Mouse (Mus musculus) T-cell, adult 2 months (primary cell): Measurements from ENCODE around the gene Pde6d.
"Not testable (repeated sequence)": the region's sequence is repeated elsewhere in the genome, so short reads cannot be mapped to it uniquely, and the experiment has no call there.

Experiments
- DNase-seq: peaks from one replicate; pipeline ENCODE4 v3.0.0; 2022; ENCODE audit warnings: low spot score

Pde6d gene

GRCm38 (mm10) chr1:86526116-86526788, 56.2 kb downstream of the Pde6d start, which contains the start of gene Ptma:
TSS of gene Ptma (plus strand) at chr1:86526726.
- peak; percentile 100 for DNase-seq

- DNase-seq = no peak
Measured at GRCm38 (mm10) chr1:86525499-86526115, 56.8 kb downstream of the Pde6d start.

DNA sequence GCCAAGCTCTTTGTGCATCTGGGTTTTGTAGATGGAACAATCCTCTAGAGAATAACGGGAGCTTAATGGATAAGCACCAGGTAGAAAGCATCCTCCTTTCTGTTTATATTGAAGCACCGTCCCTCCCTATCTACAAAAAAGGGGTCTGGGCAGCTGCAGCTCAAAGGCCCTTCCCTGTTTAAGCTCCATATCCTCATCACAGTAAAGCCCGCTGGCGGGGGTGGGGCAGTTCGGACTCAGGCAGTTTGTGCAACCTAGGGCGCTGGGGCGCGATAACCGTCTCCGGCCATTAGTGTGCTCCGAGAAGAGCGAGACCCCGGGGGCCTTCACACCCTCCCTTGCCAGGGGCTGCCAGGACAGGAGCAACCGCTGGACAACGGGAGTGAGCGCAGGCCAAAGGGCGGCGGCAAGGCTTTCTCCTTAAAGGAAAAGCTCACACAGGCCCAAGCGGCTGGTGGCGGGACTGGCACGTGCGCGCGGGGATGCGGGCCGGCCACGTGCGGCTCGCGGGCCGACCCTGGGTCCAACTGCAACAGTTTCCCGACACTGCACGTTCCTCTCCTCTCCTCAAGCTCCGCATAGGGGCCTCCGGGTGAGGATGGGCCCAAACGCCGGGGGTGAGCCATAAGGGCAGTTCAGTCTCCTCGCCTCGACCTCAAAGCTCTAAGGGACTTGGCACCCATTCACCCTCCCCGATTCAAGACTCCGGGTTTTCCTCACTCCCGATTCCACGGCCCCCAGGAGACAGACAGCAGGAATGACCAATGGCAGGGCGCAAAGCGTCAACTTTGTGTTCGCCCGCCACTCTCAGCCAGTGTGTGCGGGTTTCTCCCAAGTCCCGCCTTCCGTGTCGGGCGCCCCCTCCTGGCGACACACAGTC, 57.6 kb downstream of the Pde6d start:
- peak; percentile 97 for DNase-seq

- no peak for DNase-seq
Measured at GRCm38 (mm10) chr1:86523776-86524618, 58.4 kb downstream of the Pde6d start.

- no peak for DNase-seq
Measured at GRCm38 (mm10) chr1:86522286-86522871, 60.0 kb downstream of the Pde6d start.

GRCm38 (mm10) chr1:86520361-86520760, 62.1 kb downstream of the Pde6d start:
- DNase-seq = no peak

GRCm38 (mm10) chr1:86517076-86517475, 65.4 kb downstream of the Pde6d start:
- DNase-seq = no peak

DNA sequence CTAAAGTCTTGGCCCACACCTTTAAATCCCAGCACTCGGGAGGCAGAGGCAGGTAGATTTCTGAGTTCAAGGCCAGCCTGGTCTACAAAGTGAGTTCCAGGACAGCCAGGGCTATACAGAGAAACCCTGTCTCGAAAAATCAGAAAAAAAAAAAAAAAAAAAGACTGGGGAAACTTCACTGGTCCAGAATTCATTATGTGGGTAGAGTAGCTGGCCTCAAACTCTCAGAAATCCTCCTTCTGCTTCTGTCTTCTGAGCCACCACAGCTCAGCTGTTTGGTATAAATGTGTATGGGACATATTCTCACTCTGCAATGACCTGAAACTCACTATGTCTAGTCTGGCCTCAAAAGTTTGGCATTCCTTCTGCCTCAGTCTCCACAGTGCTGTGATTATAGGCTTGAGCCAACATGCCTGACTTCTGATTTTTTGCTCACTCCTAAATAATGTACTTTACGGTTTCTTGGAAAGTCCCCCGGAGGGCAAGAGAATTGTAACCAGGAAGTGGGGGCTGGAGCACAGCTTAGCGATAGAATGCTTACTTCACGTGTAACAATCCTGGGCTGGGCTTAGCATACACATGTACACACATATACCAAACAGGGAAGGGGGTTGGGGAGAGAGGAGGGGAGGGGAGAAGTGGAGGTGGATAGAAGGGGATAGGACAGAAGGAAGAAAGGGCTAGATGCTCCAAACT, 66.6 kb downstream of the Pde6d start:
- no peak for DNase-seq

GRCm38 (mm10) chr1:86513031-86513430, 69.4 kb downstream of the Pde6d start:
- not testable (repeated sequence) for DNase-seq

GRCm38 (mm10) chr1:86512154-86512720, 70.2 kb downstream of the Pde6d start:
- no peak for DNase-seq

DNA sequence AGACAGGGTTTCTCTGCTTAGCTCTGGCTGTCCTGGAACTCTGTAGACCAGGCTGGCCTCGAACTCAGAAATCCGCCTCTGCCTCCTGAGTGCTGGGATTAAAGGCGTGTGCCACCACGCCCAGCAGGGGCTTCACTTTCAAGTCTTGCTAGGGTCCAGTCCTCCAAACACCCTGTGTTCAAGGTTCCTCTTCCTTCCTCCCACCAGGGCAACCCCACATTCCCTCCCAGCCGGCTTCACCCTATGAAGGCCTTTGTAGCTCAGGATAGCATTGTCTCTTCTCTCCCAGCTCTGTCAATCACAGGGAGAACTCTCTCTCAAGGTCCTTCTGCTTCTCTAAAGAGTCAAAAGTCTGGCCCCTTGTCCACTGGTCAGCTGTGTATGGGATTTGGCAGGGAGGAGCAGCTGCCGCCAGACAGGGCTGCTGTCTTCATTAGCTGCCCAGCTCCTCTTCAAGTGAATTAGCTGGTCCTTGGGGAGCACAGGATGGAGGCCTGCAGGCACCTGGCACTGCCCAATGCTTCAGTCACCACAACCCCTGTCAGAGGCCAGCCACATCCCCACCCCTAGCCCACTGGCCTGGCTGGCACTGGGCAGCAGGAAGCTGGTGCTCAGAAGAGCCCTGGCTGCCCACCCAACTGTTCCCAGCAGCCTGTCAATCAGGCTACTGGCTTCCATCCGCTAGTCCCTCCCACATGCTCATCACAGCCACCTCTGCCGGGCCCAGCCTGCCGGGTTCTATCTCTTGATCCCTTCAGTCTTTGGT, 71.6 kb downstream of the Pde6d start:
- DNase-seq = no peak

DNA sequence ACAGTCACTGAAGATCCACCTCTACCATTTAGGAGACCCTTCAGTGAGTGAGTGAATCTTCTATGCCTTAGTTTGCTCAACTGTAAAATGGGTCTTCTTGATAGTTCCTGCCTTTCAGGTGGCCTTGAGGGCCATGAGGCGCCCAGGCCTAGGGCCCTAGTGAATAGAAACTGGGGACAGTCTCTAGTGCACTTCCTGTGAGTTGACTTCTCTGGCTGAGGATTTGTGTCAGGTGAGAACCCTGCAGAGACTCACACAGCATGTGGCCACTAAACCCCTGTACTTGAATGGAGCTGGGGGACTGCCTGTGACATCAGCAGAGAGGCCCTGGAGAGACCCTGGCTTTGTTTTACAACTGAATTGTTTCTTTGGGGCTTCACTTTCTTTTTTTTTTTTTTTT, 72.2 kb downstream of the Pde6d start:
- no peak for DNase-seq

DNA sequence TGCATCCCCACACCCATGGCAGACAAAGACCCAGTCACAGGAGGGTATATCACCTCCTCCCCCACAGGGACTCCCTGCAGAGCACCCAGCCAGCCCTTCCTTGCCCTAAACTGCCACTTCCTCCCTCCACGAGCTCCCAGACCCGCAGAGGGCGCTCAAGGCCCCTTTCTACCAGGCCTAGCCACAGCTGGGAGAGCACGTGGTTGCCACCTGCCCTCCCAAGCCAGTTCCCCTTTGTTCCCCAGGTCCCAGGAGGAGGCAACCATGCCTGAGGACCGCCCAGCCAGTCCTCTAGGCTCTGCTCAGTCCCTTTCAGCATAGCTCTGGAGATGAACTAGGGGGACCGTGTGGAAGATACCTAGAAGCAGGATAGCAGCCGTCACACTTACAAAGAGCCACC, 73.0 kb downstream of the Pde6d start:
- DNase-seq = peak; percentile 87

- DNase-seq = no peak
Measured at GRCm38 (mm10) chr1:86507866-86508265, 74.6 kb downstream of the Pde6d start.

- DNase-seq = no peak
Measured at GRCm38 (mm10) chr1:86506420-86506819, 76.0 kb downstream of the Pde6d start.

GRCm38 (mm10) chr1:86505461-86505860, 77.0 kb downstream of the Pde6d start:
- no peak for DNase-seq

DNA sequence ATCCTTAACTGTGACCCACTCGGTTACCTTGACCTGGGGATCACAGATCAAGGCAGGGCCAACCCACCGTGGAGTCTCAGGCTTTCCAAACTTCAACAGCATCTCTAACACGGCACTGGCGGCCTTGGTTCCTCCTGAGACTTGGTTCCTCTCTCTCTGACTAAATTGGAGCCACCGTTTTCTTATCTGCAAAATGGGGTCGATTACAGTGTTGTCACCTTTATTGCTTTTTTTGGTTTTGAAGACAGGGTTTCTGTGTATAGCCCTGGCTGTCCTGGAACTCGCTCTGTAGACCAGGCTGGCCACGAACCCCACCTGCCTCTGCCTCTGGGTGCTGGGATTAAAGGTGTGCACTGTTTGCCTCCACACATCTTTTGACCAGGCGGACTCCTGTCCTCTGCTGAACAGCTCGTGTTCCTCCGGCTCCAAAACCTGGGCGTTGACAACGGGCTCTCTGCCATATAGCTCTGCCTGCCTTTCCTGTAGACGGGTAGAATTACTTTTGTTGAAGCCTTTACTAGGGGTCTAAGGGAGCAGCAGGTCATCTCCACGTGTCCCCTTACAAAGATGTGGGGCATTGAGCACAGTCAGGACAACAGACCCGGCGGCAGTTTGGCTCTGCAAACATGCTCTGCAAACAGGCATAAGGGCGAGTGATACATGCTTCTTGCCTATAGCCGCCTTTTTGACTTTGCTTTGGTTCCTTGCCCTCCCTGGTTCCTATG, 77.6 kb downstream of the Pde6d start:
- no peak for DNase-seq

- peak; percentile 78 for DNase-seq
Measured at GRCm38 (mm10) chr1:86503906-86504696, 78.3 kb downstream of the Pde6d start.
